Mouse (Mus musculus) adrenal gland, postnatal 25 days (tissue): ENCODE measurements at regions not wholly inside any gene's neighbourhood (a gene's known extent, or its start where the extent isn't known, plus 50 kb on each side); places are given as distances from the start of the nearest gene placed in this dataset.
A peak's percentile ranks its signal among the peaks of the same experiment; 100 is the strongest.

ENCODE experiments used
- DNase-seq: peaks from one replicate; pipeline ENCODE4 v3.0.0; 2021; ENCODE audit warnings: mixed read lengths

DNA sequence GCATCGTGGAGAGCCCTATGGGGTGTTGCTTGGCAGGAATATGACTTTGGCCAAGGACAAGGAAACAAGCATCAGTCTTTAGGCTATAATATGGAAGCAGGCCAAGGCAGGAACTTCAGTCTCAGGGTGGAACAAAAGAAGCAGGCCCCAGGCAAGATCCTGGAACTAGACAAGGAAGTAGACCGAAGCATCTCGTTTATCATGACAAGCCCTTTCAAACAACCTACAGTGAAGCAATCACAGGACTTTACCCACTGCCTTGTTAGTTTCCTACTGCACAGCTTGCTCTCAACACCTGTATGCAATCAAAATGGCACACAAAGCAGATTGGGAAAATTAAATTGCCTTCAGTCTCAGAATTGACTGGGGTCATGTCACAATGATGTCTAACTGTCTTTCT is 163.2 kb upstream of the Gulp1 start:
- no peak for DNase-seq

DNA sequence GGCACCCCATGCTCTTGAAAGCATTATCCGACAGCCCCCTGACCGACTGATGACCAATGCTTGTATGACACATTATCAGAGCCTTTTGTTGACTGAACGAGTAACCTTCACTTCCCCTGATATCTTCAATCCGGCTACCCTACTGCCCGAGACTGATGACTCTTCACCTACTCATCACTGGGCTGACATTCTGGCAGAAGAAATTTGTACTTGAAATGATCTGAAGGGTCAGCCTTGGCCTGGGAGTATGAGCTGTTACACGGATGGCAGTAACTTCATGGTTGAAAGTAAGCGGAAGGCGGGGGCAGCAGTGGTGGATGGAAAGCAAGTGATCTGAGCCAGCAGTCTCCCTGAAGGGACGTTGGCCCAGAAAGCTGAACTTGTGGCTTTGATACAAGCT is 159.2 kb upstream of the Gulp1 start:
- peak; percentile 21 for DNase-seq

DNA sequence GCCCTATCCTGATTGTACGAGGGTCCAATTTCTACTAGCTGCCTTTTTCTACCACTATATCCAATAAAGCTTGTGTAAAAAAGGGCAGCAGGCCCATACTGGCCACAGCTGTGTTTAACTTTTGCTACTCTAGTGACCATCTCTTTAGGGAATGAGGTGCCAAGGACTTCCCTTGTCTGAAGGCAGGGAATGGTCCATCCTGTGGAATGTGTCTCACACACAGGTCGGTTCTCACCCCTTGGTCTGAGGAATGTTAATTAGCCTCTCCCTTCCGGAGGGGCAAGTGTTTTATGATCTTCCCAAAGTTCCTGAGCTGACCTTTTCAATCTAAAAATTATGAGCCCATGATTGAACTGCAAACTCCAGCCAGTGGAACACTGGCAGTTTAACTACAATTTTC is 155.8 kb upstream of the Gulp1 start:
- no peak for DNase-seq

DNA sequence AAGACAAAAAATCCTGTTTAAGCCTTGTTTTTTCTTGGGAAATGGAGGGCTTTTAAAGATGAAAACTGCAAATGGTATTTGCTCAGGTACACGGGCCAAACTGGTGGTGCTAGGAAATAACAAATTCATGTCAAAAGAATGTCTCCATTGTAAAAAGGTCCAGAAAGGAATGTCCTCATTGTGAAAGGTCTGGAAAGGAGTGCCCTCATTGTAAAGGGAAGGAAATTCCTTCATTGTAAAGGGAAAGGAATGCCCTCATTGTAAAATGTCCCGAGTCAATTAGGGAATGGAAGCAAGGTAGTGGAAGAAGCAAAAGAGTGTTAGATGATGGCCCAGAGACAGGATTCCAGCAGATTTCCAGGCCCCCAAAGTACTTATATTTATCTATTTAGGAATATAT is 153.2 kb upstream of the Gulp1 start:
- DNase-seq, result no peak

DNA sequence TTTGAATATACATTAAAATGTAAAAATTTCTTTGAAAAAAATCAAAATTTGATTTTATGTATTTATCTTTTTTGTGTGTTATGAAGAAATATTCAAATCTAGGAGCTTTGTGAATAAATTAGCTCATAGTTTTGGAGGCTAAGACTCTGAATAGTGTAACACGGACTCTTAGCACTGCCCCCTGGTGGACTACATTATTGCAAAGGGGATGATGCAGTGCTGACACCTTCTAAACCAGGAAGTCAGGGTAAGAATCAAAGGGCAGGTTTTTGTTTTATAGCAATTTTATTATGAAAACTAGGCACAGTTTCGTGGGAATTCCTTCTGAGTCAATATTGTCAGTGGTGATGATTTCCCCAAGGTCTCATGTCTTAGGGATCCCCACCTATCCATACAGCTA is 113.5 kb upstream of the Gulp1 start:
- peak; percentile 4 for DNase-seq
